Mouse (Mus musculus) bone marrow, adult 2 months (tissue): ENCODE data around the gene Stard9.

ENCODE experiments used
- CTCF ChIP-seq: fragments of 200-500 bp; IDR thresholded peaks from 2 replicates; pipeline ENCODE4 v1.5.1; 2011; ENCODE audit warnings: low read length, control low read depth; ENCODE audit not compliant: control insufficient read depth, insufficient read depth
- POLR2A ChIP-seq: fragments of 200-500 bp; IDR thresholded peaks from 2 replicates; pipeline ENCODE4 v1.6.1; 2011; ENCODE audit warnings: low read depth, mild to moderate bottlenecking, control low read depth, low read length, borderline replicate concordance; ENCODE audit not compliant: control insufficient read depth

- TF ChIP-seq CTCF (no peak), POLR2A (no peak)
Measured at GRCm38 (mm10) chr2:120616279-120617163, 12.4 kb upstream of the Stard9 start.
